Mouse (Mus musculus) R1 (cell line): ENCODE results near the gene Ldha.
"Not testable (repeated sequence)": the region's sequence is repeated elsewhere in the genome, so short reads cannot be mapped to it uniquely, and the experiment has no call there.

Source experiments
- DNase-seq: peaks from one replicate; pipeline ENCODE4 v3.0.0-alpha.2; 2018; ENCODE audit warnings: low read depth, low spot score

Ldha gene

GRCm38 (mm10) chr7:46880992-46881391, 39.7 kb downstream of the Ldha start:
- no peak for DNase-seq

DNA sequence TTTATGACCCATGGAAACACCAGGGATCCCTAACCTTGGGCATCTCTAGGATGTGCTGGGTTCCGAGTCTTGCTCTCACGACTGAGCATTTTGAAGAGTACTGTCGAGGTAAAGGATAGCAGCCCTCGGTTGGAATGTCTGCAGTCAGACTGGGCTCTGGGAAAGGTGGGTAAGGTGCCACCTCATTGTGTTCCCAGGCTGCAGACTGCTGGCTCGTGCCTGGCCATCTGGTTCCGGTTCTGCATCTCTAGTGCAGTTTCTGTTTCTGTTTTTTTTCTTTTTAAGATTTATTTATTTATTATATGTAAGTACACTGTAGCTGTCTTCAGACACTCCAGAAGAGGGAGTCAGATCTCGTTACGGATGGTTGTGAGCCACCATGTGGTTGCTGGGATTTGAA, 40.7 kb downstream of the Ldha start:
- not testable (repeated sequence) for DNase-seq

DNA sequence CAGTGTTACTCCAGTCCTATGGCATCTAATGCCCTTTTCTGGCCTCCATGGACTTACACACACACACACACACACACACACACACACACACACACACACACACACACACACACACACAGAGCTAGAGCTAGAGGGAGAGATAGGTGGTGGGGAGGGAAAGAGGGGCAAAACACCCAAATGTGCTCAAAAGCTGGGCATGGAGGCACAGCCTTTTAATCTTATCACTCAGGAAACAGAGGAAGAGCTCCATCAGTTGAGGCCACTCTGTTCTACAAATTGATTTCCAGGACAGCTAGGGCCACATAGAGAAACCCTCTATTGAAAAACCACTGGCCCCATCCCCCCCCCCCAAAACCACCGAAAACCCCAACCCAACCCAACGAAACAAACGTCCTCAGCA, 42.0 kb downstream of the Ldha start:
- no peak for DNase-seq

GRCm38 (mm10) chr7:46895511-46895910, 54.2 kb downstream of the Ldha start:
- DNase-seq: no peak

- no peak for DNase-seq
These were observed 58.1 kb downstream of the Ldha start for GRCm38 (mm10) chr7:46899343-46899742.
